Mouse (Mus musculus): ENCODE data around the gene Methig1. TPM values are rescaled to one million over a fixed set of nuclear protein-coding genes. Genes with fewer than 3 reads are reported as not detected.
"Not testable (repeated sequence)": the region's sequence is repeated elsewhere in the genome, so short reads cannot be mapped to it uniquely, and the experiment has no call there.

Methig1 gene
- polyA plus RNA-seq, 1 experiment from 2014 or later: not detected

DNA sequence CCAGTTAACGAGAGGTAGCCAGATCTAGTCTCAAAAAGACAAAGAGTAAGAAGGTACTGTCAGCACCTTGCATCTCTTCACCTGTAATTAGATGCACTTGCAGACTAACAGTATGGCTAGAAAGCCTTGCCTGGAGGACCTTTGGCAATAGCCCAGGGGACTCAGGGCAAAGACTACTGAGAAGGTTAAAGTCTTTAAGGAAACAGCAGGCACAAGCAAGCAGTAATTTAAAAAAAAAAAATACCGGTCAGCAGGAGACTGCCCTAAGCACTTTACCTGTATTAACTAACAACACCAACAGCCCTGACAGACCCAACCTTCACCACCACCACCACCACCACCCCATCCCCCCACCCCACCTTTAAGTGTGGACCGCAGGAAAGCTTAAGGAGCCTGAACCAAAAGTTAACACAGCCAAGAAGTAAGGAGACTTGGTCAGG is 68.8 kb downstream of the Methig1 start, which contains the start of gene Gm5475:
Gene Gm5475, plus strand, starts transcription at position 390 of the 440 bp plus-strand sequence.
- H3K4me3 ChIP-seq (ENCODE audit: low read depth, low read length): peak within 1 kb of the TSS; percentile 98
- H3K4me2 ChIP-seq (ENCODE audit: low read depth): peak within 1 kb of the TSS; percentile 92
- H3K27ac ChIP-seq (ENCODE audit: low read depth, low read length): 0 out of 2 replicates have a peak within 1 kb of the TSS, but pooled peaks have one; percentile 10
- H3K27me3 ChIP-seq (ENCODE audit: control insufficient read depth, insufficient read depth, low read length): peaks cover 17% of the 10 kb centered on the region
- not testable (repeated sequence) for DNase-seq (ENCODE audit: low spot score); H3K9me3 ChIP-seq (ENCODE audit: control insufficient read depth, low read length); ATAC-seq (ENCODE audit: insufficient read depth, low FRiP score, low TSS enrichment); H3K36me3 ChIP-seq (ENCODE audit: control insufficient read depth, insufficient read depth, low read length)
- WGBS: 32% methylated on average over 3 of the region's 3 CpGs
- H3K9ac ChIP-seq (ENCODE audit: low read length): peak within 1 kb of the TSS; percentile 91
- H3K4me1 ChIP-seq (ENCODE audit: control insufficient read depth, insufficient read depth, low read length): peaks cover 10% of the 10 kb centered on the region; the same call in 1 of the 2 replicates

DNA sequence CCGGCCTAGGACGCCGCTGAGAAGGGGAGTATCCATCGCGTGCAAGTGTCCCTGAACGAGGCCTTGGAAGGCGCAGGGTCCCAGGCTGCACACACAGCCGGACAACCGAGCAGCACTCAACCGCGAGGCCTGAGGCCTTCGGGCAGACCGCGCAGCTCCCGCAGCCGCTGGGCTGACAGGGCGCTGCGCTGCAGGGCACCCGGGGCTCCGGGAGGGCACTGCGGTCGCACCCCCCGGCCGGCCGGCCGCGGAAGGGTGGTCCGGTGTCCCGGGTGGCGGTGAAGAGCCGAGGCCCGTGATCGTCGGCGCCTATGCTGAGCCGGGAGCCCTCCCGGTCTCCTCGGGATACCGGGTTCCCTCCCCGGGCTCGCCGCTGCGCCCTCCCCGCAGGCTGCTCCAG is 69.5 kb downstream of the Methig1 start:
- Histone ChIP-seq H3K27ac (ENCODE audit: low read depth, low read length) (0 out of 2 replicates have a peak overlapping the region, but pooled peaks have one; percentile 10), H3K4me3 (ENCODE audit: low read depth, low read length) (peak overlapping the region; percentile 98), H3K4me2 (ENCODE audit: low read depth) (peak overlapping the region; percentile 84), H3K9ac (ENCODE audit: low read length) (peak overlapping the region; percentile 91), H3K4me1 (ENCODE audit: control insufficient read depth, insufficient read depth, low read length) (peaks cover 10% of the 10 kb centered on the region; the same call in 1 of the 2 replicates), H3K9me3 (ENCODE audit: control insufficient read depth, low read length) (no peaks in the 10 kb centered on the region), H3K36me3 (ENCODE audit: control insufficient read depth, insufficient read depth, low read length) (no peaks in the 10 kb centered on the region), H3K27me3 (ENCODE audit: control insufficient read depth, insufficient read depth, low read length) (peaks cover 17% of the 10 kb centered on the region)
- WGBS: under 1% methylated on average over 42 of the region's 44 CpGs
- DNase-seq (ENCODE audit: low spot score): no peak
- peak; percentile 62 for ATAC-seq (ENCODE audit: insufficient read depth, low FRiP score, low TSS enrichment)

DNA sequence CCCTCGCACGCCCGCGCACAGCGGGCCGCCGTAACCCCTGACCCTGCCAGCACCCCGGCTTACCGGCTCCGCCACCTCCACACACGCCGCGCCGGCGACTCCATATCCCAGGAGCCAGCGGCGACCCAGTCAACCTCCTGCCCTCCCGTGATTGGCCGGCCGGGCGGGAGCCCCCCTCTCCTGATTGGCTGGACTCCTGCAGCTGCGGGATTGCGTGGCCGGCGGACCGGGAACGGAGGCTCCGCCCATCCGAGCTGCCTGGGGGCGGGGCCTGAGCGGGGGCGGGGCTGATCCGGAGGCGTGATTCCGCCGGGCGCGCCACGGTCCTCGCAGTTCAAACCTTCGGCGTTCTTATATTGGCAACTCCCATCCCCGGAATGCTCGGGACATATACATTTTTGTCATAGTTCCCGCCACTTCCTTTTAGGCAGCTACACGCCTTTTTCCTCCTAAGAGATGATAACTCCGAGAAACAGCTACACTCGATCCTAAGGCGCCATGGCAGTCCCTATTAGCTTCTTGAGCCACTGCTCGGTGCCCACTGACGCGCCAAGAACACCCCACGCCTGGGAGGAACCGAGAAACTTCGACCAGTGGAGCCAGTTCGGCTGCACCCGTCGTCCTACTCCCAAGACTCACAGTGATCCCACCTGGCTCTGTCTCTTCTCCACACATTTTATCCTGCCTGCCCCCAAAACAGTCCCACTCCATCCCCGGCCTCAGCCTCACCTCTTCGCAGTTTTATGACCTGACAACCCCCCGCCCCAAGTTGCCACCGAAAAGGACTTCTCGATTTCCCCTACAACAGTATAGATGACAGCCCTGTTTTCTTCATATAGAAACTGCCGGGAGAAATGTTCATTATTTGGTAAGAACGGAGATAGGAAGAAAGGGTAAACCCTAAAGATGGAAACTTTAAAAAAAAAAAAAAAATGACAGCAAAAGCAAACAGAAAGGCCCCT is 70.2 kb downstream of the Methig1 start:
- peaks cover 17% of the 10 kb centered on the region for H3K27me3 ChIP-seq (ENCODE audit: control insufficient read depth, insufficient read depth, low read length)
- H3K36me3 ChIP-seq (ENCODE audit: control insufficient read depth, insufficient read depth, low read length): no peaks in the 10 kb centered on the region
- peak overlapping the region; percentile 91 for H3K9ac ChIP-seq (ENCODE audit: low read length)
- no peaks in the 10 kb centered on the region for H3K9me3 ChIP-seq (ENCODE audit: control insufficient read depth, low read length)
- H3K4me3 ChIP-seq (ENCODE audit: low read depth, low read length): peak overlapping the region; percentile 98
- peak; percentile 98 for ATAC-seq (ENCODE audit: insufficient read depth, low FRiP score, low TSS enrichment)
- DNase-seq (ENCODE audit: low spot score): peak; percentile 97
- H3K4me1 ChIP-seq (ENCODE audit: control insufficient read depth, insufficient read depth, low read length): peaks cover 10% of the 10 kb centered on the region; the same call in 1 of the 2 replicates
- 0 out of 2 replicates have a peak overlapping the region, but pooled peaks have one; percentile 10 for H3K27ac ChIP-seq (ENCODE audit: low read depth, low read length)
- peak overlapping the region; percentile 92 for H3K4me2 ChIP-seq (ENCODE audit: low read depth)
- WGBS: 1% methylated on average over 57 of the region's 65 CpGs

DNA sequence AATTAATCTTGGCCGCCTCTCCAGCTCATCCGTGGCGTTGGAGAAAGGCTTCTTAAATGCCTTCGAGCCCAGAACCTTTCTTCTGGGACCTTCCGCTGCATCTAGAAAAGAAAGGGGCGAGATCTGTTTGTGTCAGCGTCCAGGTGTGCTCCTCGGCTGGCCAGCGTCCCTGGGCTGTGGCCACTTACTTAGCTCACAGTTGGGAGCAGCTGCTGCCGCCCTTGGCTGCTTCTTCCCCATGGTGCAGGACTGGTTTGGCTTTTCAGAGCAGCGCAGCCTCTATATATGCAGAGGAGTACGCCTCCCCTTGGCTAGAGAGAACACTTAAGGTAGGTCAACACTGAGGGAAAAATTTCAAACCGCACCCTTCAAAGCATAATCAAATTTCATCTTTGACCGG is 71.0 kb downstream of the Methig1 start:
- no peak overlapping the region for H3K27ac ChIP-seq (ENCODE audit: low read depth, low read length)
- no peaks in the 10 kb centered on the region for H3K9me3 ChIP-seq (ENCODE audit: control insufficient read depth, low read length)
- peak overlapping the region; percentile 98 for H3K4me3 ChIP-seq (ENCODE audit: low read depth, low read length)
- no peak overlapping the region; the same call in 1 of the 2 replicates for H3K9ac ChIP-seq (ENCODE audit: low read length)
- H3K27me3 ChIP-seq (ENCODE audit: control insufficient read depth, insufficient read depth, low read length): peaks cover 17% of the 10 kb centered on the region
- peak overlapping the region; percentile 92 for H3K4me2 ChIP-seq (ENCODE audit: low read depth)
- peaks cover 10% of the 10 kb centered on the region; the same call in 1 of the 2 replicates for H3K4me1 ChIP-seq (ENCODE audit: control insufficient read depth, insufficient read depth, low read length)
- DNase-seq (ENCODE audit: low spot score) (no peak), ATAC-seq (ENCODE audit: insufficient read depth, low FRiP score, low TSS enrichment) (no peak)
- H3K36me3 ChIP-seq (ENCODE audit: control insufficient read depth, insufficient read depth, low read length): no peaks in the 10 kb centered on the region
- WGBS: 4% methylated on average over 14 of the region's 14 CpGs

DNA sequence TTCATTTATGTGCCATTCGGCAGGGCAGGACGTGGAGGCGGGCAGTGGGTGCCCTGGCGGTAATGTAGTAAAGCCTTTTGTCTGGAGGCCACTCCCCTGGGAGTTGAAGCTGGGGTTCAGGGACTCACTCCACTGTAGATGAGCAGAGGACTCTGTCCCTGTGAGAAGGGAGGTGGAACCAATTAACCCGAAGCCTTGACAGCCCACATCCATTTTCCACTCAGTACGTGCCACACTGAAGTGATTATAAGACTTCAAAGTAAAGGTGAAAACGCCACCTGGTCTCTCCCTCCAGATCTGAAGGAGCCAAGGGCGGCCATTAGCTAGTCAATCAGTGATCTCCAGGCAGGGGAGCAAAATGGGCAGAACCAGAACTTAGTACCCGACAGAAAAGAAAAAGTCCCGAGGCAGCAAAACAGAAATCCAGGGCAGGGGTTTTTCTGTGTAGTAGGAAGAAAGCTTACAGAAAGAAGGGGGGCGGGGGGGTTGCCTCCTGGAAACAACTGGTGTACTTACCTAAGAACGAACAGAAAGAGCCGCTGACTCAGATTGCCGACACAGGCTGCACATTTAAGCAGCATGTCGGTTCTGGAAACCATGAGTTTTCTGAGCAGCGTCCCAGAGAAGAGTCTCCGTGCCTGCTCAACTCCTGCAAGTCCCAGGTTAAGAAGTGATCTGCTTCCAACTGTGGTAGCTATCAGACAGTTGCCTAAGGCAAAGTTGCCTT is 71.6 kb downstream of the Methig1 start, which contains the start of gene Slc11a2:
Gene Slc11a2, minus strand, starts transcription at position 677 of the 727 bp plus-strand sequence.
- DNase-seq (ENCODE audit: low spot score) (no peak), ATAC-seq (ENCODE audit: insufficient read depth, low FRiP score, low TSS enrichment) (no peak)
- H3K36me3 ChIP-seq (ENCODE audit: control insufficient read depth, insufficient read depth, low read length): no peaks in the 10 kb centered on the region
- no peak within 1 kb of the TSS; the same call in 1 of the 2 replicates for H3K9ac ChIP-seq (ENCODE audit: low read length)
- no peaks in the 10 kb centered on the region for H3K9me3 ChIP-seq (ENCODE audit: control insufficient read depth, low read length)
- H3K4me3 ChIP-seq (ENCODE audit: low read depth, low read length): peak within 1 kb of the TSS; percentile 98
- WGBS: 25% methylated on average over 17 of the region's 17 CpGs
- peaks cover 17% of the 10 kb centered on the region for H3K27me3 ChIP-seq (ENCODE audit: control insufficient read depth, insufficient read depth, low read length)
- no peak within 1 kb of the TSS for H3K27ac ChIP-seq (ENCODE audit: low read depth, low read length)
- peak within 1 kb of the TSS; percentile 92 for H3K4me2 ChIP-seq (ENCODE audit: low read depth)
- H3K4me1 ChIP-seq (ENCODE audit: control insufficient read depth, insufficient read depth, low read length): peaks cover 10% of the 10 kb centered on the region; the same call in 1 of the 2 replicates

DNA sequence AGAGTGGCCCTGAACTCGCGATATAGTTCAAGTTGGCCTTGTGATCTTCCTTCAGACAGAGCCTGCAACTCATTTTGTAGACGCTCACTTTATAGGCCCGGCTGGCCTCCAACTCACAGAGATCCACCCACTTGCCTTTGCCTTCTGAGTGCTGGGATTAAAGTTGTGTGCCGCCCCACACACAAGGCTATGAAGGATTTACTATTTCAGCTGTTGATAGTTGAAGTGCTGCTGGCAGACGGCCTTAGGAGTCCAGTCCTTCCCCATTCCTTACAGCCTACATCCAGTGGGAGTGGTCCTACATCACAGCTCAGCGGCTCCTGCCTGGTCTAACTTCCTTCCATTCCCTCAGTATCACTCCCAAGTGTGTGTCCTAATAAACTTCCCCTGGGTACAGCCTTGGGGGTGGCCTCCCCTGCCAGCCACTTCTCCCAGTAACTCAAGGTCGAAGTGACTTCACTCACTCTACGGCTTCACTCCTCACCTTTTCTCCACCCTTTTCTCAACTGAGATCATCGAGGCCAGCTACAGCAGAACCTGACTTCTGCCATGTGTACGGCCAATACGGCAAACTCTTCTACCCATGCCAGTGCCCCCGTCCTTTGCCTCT is 75.5 kb downstream of the Methig1 start:
- H3K9me3 ChIP-seq (ENCODE audit: control insufficient read depth, low read length): no peaks in the 10 kb centered on the region

DNA sequence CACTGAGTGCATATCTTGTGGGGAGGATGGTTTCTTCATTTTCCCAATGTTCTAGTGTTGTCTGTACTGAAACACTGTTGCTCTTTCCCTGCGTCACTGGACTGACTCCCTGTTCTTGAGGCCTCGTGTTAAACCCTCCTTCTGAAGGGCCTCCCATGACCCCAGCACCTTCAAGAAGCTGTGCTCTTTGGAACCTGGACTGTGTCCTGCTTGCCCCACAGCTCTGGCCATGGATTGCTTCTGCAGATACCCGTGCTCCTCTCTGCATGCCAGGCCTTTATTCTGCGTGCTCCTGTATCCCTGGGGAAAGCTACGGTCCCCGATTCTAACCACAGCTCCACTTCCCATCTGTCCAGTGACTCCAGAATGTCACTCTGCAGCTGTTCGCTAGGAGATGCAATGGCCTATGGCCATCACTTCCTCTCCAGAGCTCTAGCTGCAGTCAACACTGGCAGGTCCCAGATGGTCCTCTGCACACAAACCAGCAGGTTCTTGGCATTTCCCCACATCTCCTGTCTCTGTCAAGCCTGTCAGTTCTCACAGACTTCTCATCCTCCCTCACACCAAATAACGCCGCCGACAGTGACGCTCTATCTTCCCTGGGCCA is 77.1 kb downstream of the Methig1 start:
- no peak for ATAC-seq (ENCODE audit: insufficient read depth, low FRiP score, low TSS enrichment)
- Histone ChIP-seq H3K4me3 (ENCODE audit: low read depth, low read length) (no peak overlapping the region), H3K9ac (ENCODE audit: low read length) (no peak overlapping the region), H3K27ac (ENCODE audit: low read depth, low read length) (no peak overlapping the region), H3K4me1 (ENCODE audit: control insufficient read depth, insufficient read depth, low read length) (no peaks in the 10 kb centered on the region), H3K9me3 (ENCODE audit: control insufficient read depth, low read length) (no peaks in the 10 kb centered on the region), H3K4me2 (ENCODE audit: low read depth) (no peak overlapping the region), H3K36me3 (ENCODE audit: control insufficient read depth, insufficient read depth, low read length) (no peaks in the 10 kb centered on the region), H3K27me3 (ENCODE audit: control insufficient read depth, insufficient read depth, low read length) (peaks cover 5% of the 10 kb centered on the region)
- 81% methylated on average over 11 of the region's 11 CpGs for WGBS
- DNase-seq (ENCODE audit: low spot score): no peak

More for the DNA sequence above, 75.5 kb downstream of the Methig1 start:
- ATAC-seq (ENCODE audit: insufficient read depth, low FRiP score, low TSS enrichment): no peak
- no peaks in the 10 kb centered on the region for H3K36me3 ChIP-seq (ENCODE audit: control insufficient read depth, insufficient read depth, low read length)
- H3K27ac ChIP-seq (ENCODE audit: low read depth, low read length): no peak overlapping the region
- H3K4me2 ChIP-seq (ENCODE audit: low read depth): no peak overlapping the region
- H3K27me3 ChIP-seq (ENCODE audit: control insufficient read depth, insufficient read depth, low read length): peaks cover 17% of the 10 kb centered on the region
- H3K4me3 ChIP-seq (ENCODE audit: low read depth, low read length): no peak overlapping the region
- 82% methylated on average over 13 of the region's 13 CpGs for WGBS
- H3K9ac ChIP-seq (ENCODE audit: low read length): no peak overlapping the region
- peaks cover 3% of the 10 kb centered on the region; the same call in 1 of the 2 replicates for H3K4me1 ChIP-seq (ENCODE audit: control insufficient read depth, insufficient read depth, low read length)
- DNase-seq (ENCODE audit: low spot score): no peak

DNA sequence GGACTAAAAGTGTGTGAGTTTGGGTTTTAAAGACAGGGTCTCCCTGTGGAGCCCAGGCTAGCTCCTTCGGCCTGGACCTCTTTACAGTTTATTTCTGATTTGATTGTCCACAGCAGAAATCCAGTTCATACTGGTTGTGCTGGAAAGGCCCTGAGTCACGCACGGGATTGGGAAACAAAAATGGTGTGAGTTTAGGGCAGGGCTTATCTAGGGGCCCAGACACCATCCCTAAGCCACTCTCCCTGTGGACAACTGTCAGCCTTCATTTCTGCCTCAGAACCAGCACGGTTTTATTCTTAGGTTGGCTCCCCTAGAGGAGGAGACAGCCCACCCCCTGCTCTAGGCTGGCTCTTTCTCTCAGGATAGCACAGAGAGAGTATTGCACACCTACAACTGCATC is 80.3 kb downstream of the Methig1 start:
- Histone ChIP-seq H3K4me1 (ENCODE audit: control insufficient read depth, insufficient read depth, low read length) (no peaks in the 10 kb centered on the region), H3K4me3 (ENCODE audit: low read depth, low read length) (no peak overlapping the region), H3K27me3 (ENCODE audit: control insufficient read depth, insufficient read depth, low read length) (no peaks in the 10 kb centered on the region), H3K36me3 (ENCODE audit: control insufficient read depth, insufficient read depth, low read length) (no peaks in the 10 kb centered on the region), H3K9ac (ENCODE audit: low read length) (no peak overlapping the region), H3K9me3 (ENCODE audit: control insufficient read depth, low read length) (no peaks in the 10 kb centered on the region), H3K27ac (ENCODE audit: low read depth, low read length) (no peak overlapping the region), H3K4me2 (ENCODE audit: low read depth) (no peak overlapping the region)
- DNase-seq (ENCODE audit: low spot score) (no peak), ATAC-seq (ENCODE audit: insufficient read depth, low FRiP score, low TSS enrichment) (no peak)
- 70% methylated on average over 4 of the region's 4 CpGs for WGBS
